In the genomic region with DNA sequence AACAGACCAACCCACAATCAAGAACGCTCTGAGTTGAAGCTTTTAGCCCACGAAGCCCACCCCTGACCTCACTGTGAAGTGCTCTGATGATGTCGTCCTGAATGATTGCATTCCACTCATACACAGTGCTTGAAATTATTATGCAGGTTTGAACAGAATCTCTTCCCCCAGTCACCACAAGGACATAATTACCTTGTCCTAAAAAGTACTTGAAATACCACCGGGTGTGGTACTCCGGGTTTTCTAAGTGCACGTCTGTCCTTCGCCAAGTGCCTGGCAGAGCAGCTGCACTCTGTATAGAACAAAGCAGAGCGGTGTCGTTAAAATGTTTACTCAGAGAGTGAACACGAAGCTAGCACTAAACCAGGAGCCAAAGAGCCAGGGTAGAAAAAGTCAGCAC, we compare ENCODE assay signal across 17 mouse cellular contexts.
DNase-seq lines count a peak whose midpoint lies in the region; ATAC-seq and TF ChIP-seq lines count a peak whose summit lies in the region.
"Had no signal": no experiment of that assay in that cellular context is flagged by ENCODE, and none has a peak within 500 bp of the region (broad histone marks: within the 10 kb centered on the region; RNA-seq: fewer than 3 reads in every experiment).

No protein-coding gene starts in this region.

- TF ChIP-seq CTCF in lung, postnatal 0 days (IDR thresholded peaks at IDR 0.05): no peak
- TF ChIP-seq CTCF in left cerebral cortex, adult 2 months (IDR thresholded peaks at IDR 0.05): no peak

- 60% methylated on average over 10 of the region's 10 CpGs for WGBS in embryonic facial prominence, embryonic 11.5 days
- 73% methylated on average over 10 of the region's 10 CpGs for WGBS in embryonic facial prominence, embryonic 10.5 days
- 29% methylated on average over 10 of the region's 10 CpGs for WGBS in heart, embryonic 15.5 days
- WGBS in lung, postnatal 0 days: 24% methylated on average over 10 of the region's 10 CpGs

- intact Hi-C loops in heart, postnatal 25 days (cut with DNase I): no loop called here
- intact Hi-C loops in left cerebral cortex, adult 2 months (cut with DNase I): no loop called here

- DNase-seq in embryonic facial prominence, embryonic 11.5 days (ENCODE audit: low spot score): peak; percentile 26
- no peak for DNase-seq in embryonic facial prominence, embryonic 10.5 days (ENCODE audit: low spot score)
- no peak for DNase-seq in heart, postnatal 25 days (ENCODE audit: low spot score)
- DNase-seq in NIH3T3 (ENCODE audit: low read depth): peak; percentile 23
- DNase-seq in lung, postnatal 0 days (ENCODE audit: low spot score): peak; percentile 79
- no peak for DNase-seq in left cerebral cortex, adult 2 months (ENCODE audit: extremely low spot score in 1 of 2, low spot score in 2 of 2)
- no peak for DNase-seq in layer of hippocampus, adult 11-12 months (ENCODE audit: low spot score)
- DNase-seq: cerebellum, postnatal 25 days; gastrocnemius, postnatal 36 days; kidney, adult 9 months; kidney, postnatal 4 days had no signal

- H3K36me3 ChIP-seq in embryonic facial prominence, embryonic 11.5 days (replicated peaks; ENCODE audit: control insufficient read depth, insufficient read depth, low read depth, low read length): no peaks in the 10 kb centered on the region
- no peaks in the 10 kb centered on the region for H3K36me3 ChIP-seq in embryonic facial prominence, embryonic 10.5 days (replicated peaks)
- no peaks in the 10 kb centered on the region for H3K36me3 ChIP-seq in heart, embryonic 15.5 days
- H3K36me3 ChIP-seq in lung, postnatal 0 days (ENCODE audit: insufficient read depth, low read length): no peaks in the 10 kb centered on the region
- H3K36me3 ChIP-seq: embryonic facial prominence, embryonic 15.5 days; hindbrain, embryonic 10.5 days; midbrain, embryonic 12.5 days had no signal

- H3K9ac ChIP-seq in embryonic facial prominence, embryonic 11.5 days (replicated peaks; ENCODE audit: low read length): no peak overlapping the region
- no peak overlapping the region for H3K9ac ChIP-seq in heart, embryonic 15.5 days
- H3K9ac ChIP-seq in lung, postnatal 0 days (replicated peaks; ENCODE audit: low read depth): no peak overlapping the region
- H3K9ac ChIP-seq: embryonic facial prominence, embryonic 15.5 days; midbrain, embryonic 12.5 days had no signal

- no peaks in the 10 kb centered on the region for H3K4me1 ChIP-seq in embryonic facial prominence, embryonic 11.5 days (ENCODE audit: control insufficient read depth, insufficient read depth, low read length)
- peaks cover 6% of the 10 kb centered on the region for H3K4me1 ChIP-seq in embryonic facial prominence, embryonic 10.5 days
- H3K4me1 ChIP-seq in heart, embryonic 15.5 days (replicated peaks): peaks cover 4% of the 10 kb centered on the region
- peaks cover 7% of the 10 kb centered on the region; the same call in 1 of the 2 replicates for H3K4me1 ChIP-seq in lung, postnatal 0 days (ENCODE audit: insufficient read depth, low read depth, low read length)
- H3K4me1 ChIP-seq: embryonic facial prominence, embryonic 15.5 days; hindbrain, embryonic 10.5 days had no signal

- no peaks in the 10 kb centered on the region for H3K27me3 ChIP-seq in embryonic facial prominence, embryonic 11.5 days (ENCODE audit: control insufficient read depth, insufficient read depth, low read length)
- no peaks in the 10 kb centered on the region for H3K27me3 ChIP-seq in embryonic facial prominence, embryonic 10.5 days (replicated peaks; ENCODE audit: low read depth, poor library complexity, severe bottlenecking)
- no peaks in the 10 kb centered on the region for H3K27me3 ChIP-seq in heart, embryonic 15.5 days
- no peaks in the 10 kb centered on the region for H3K27me3 ChIP-seq in lung, postnatal 0 days (replicated peaks; ENCODE audit: insufficient read depth, low read length)
- H3K27me3 ChIP-seq: embryonic facial prominence, embryonic 15.5 days; midbrain, embryonic 12.5 days; Patski had no signal

- no peak for ATAC-seq in embryonic facial prominence, embryonic 11.5 days (replicated peaks; ENCODE audit: insufficient number of reproducible peaks, low FRiP score, low TSS enrichment, low read depth)
- ATAC-seq in heart, embryonic 15.5 days (replicated peaks; ENCODE audit: insufficient number of reproducible peaks, insufficient read depth, low FRiP score, low read depth): no peak; the same call in 1 of the 2 replicates
- ATAC-seq in lung, postnatal 0 days: peak; percentile 95
- ATAC-seq: Patski had no signal

- no peak overlapping the region for H3K4me2 ChIP-seq in embryonic facial prominence, embryonic 11.5 days (ENCODE audit: low read depth, low read length)
- peak overlapping the region; percentile 16; the same call in 1 of the 2 replicates for H3K4me2 ChIP-seq in heart, embryonic 15.5 days
- H3K4me2 ChIP-seq in lung, postnatal 0 days (replicated peaks; ENCODE audit: low read depth, low read length): no peak overlapping the region
- H3K4me2 ChIP-seq: embryonic facial prominence, embryonic 15.5 days; midbrain, embryonic 12.5 days had no signal

- no peaks in the 10 kb centered on the region for H3K9me3 ChIP-seq in embryonic facial prominence, embryonic 11.5 days (replicated peaks; ENCODE audit: control insufficient read depth, low read length)
- H3K9me3 ChIP-seq in embryonic facial prominence, embryonic 10.5 days: no peaks in the 10 kb centered on the region
- H3K9me3 ChIP-seq in heart, embryonic 15.5 days (replicated peaks): no peaks in the 10 kb centered on the region
- no peaks in the 10 kb centered on the region for H3K9me3 ChIP-seq in lung, postnatal 0 days (ENCODE audit: low read length)
- H3K9me3 ChIP-seq: embryonic facial prominence, embryonic 15.5 days; hindbrain, embryonic 10.5 days; midbrain, embryonic 12.5 days had no signal

- peak; percentile 77 for TF ChIP-seq EP300 in lung, postnatal 0 days (IDR thresholded peaks at IDR 0.05)

- H3K4me3 ChIP-seq in embryonic facial prominence, embryonic 11.5 days (ENCODE audit: low read depth, low read length): no peak overlapping the region
- no peak overlapping the region for H3K4me3 ChIP-seq in embryonic facial prominence, embryonic 10.5 days
- H3K4me3 ChIP-seq in heart, embryonic 15.5 days: no peak overlapping the region
- no peak overlapping the region for H3K4me3 ChIP-seq in lung, postnatal 0 days (ENCODE audit: low read depth, low read length)
- no peak overlapping the region for H3K4me3 ChIP-seq in left cerebral cortex, adult 2 months
- H3K4me3 ChIP-seq: embryonic facial prominence, embryonic 15.5 days; hindbrain, embryonic 10.5 days; midbrain, embryonic 12.5 days; myocyte had no signal

- H3K27ac ChIP-seq in embryonic facial prominence, embryonic 11.5 days (replicated peaks; ENCODE audit: low read depth, low read length): no peak overlapping the region
- no peak overlapping the region for H3K27ac ChIP-seq in embryonic facial prominence, embryonic 10.5 days (replicated peaks)
- H3K27ac ChIP-seq in heart, embryonic 15.5 days: peak overlapping the region; percentile 30; the same call in 1 of the 2 replicates
- no peak overlapping the region; the same call in 1 of the 2 replicates for H3K27ac ChIP-seq in lung, postnatal 0 days (ENCODE audit: low read length)
- no peak overlapping the region for H3K27ac ChIP-seq in left cerebral cortex, adult 2 months
- H3K27ac ChIP-seq: embryonic facial prominence, embryonic 15.5 days; hindbrain, embryonic 10.5 days; midbrain, embryonic 12.5 days had no signal

Comparison
In these comparisons a context has a peak if more than half of its experiments do, and no peak if none do; other contexts are left out.
1. DNase-seq: peak in embryonic facial prominence, embryonic 11.5 days (single experiment), NIH3T3 (single experiment) and lung, postnatal 0 days (single experiment); none in embryonic facial prominence, embryonic 10.5 days (single experiment), heart, postnatal 25 days (single experiment), left cerebral cortex, adult 2 months (0 of 2) and layer of hippocampus, adult 11-12 months (single experiment).